Mouse (Mus musculus) G1E-ER4 (cell line): ENCODE measurements around the gene Exoc2. TPM values are rescaled to one million over a fixed set of nuclear protein-coding genes. Genes with fewer than 3 reads are reported as not detected.

Experiments
- GATA1 ChIP-seq: IDR thresholded peaks from one replicate; pipeline ENCODE4 v1.8.0; 2012; ENCODE audit warnings: low read length, inconsistent platforms
- polyA plus RNA-seq: library from polyadenylated mRNA; stranded (reverse); fragments of >175 nt; gene quantifications from 2 replicates; pipeline ENCODE4 v1.2.3, GENCODE M21; 2012

The Exoc2 gene
- polyA plus RNA-seq, 1 experiment: 6.0 TPM

GRCm38 (mm10) chr13:30945788-30946187, 28.1 kb downstream of the Exoc2 start:
- no peak for TF ChIP-seq GATA1

GRCm38 (mm10) chr13:30932972-30933371, 40.9 kb downstream of the Exoc2 start:
- TF ChIP-seq GATA1: no peak

- TF ChIP-seq GATA1: no peak
These were observed 42.3 kb downstream of the Exoc2 start for GRCm38 (mm10) chr13:30931613-30932012.

- TF ChIP-seq GATA1: no peak
These were observed 44.8 kb downstream of the Exoc2 start for GRCm38 (mm10) chr13:30929119-30929518.

- TF ChIP-seq GATA1: no peak
These were observed 49.6 kb downstream of the Exoc2 start for GRCm38 (mm10) chr13:30924269-30924668.

GRCm38 (mm10) chr13:30921914-30922313, 52.0 kb downstream of the Exoc2 start:
- TF ChIP-seq GATA1: no peak

GRCm38 (mm10) chr13:30913757-30914156, 60.1 kb downstream of the Exoc2 start:
- TF ChIP-seq GATA1: no peak

- TF ChIP-seq GATA1: no peak
These were observed 60.9 kb downstream of the Exoc2 start for GRCm38 (mm10) chr13:30913028-30913427.

- no peak for TF ChIP-seq GATA1
These were observed 61.8 kb downstream of the Exoc2 start for GRCm38 (mm10) chr13:30911931-30912625.

- no peak for TF ChIP-seq GATA1
These were observed 63.0 kb downstream of the Exoc2 start for GRCm38 (mm10) chr13:30910889-30911288.

- TF ChIP-seq GATA1: no peak
These were observed 71.6 kb downstream of the Exoc2 start for GRCm38 (mm10) chr13:30902286-30902685.

- TF ChIP-seq GATA1: no peak
These were observed 72.4 kb downstream of the Exoc2 start for GRCm38 (mm10) chr13:30901387-30902041.

- no peak for TF ChIP-seq GATA1
These were observed 79.8 kb downstream of the Exoc2 start for GRCm38 (mm10) chr13:30894015-30894634.

- TF ChIP-seq GATA1: no peak
These were observed 81.6 kb downstream of the Exoc2 start for GRCm38 (mm10) chr13:30892315-30892714.

- TF ChIP-seq GATA1: no peak
These were observed 82.7 kb downstream of the Exoc2 start for GRCm38 (mm10) chr13:30891223-30891622.

GRCm38 (mm10) chr13:30888480-30888879, 85.4 kb downstream of the Exoc2 start:
- no peak for TF ChIP-seq GATA1

GRCm38 (mm10) chr13:30880310-30880709, 93.6 kb downstream of the Exoc2 start:
- no peak for TF ChIP-seq GATA1
